Mouse (Mus musculus) frontal cortex, adult 2 months (tissue): ENCODE measurements around the gene Galnt10. TPM values are rescaled to one million over a fixed set of nuclear protein-coding genes. Genes with fewer than 3 reads are reported as not detected.

Experiments
- DNase-seq, 2 experiments: peaks; one replicate each; pipeline ENCODE4 v3.0.0; 2022; ENCODE audit warnings: low spot score in 1 of 2; ENCODE audit errors: extremely low spot score in 1 of 2
- polyA plus RNA-seq: library from polyadenylated mRNA; depleted of rRNA; stranded (reverse); fragments of >200 nt; gene quantifications from 2 replicates; pipeline ENCODE4 v1.2.3, GENCODE M21; 2012; rRNA removed

Gene Galnt10
- 8.6 and 9.7 TPM in 2 replicates for polyA plus RNA-seq

GRCm38 (mm10) chr11:57645018-57645559 is at the start of gene Galnt10:
Gene Galnt10 (plus strand): TSS chr11:57645442.
- DNase-seq, result peak; percentile 49 to 87

- DNase-seq, result no peak
These were observed 49.3 kb upstream of the Galnt10 start for GRCm38 (mm10) chr11:57595899-57596298.

- DNase-seq, result peak; percentile 49 to 82
These were observed 47.1 kb upstream of the Galnt10 start for GRCm38 (mm10) chr11:57598161-57598560.

- no peak for DNase-seq
These were observed 45.9 kb upstream of the Galnt10 start for GRCm38 (mm10) chr11:57599304-57599703.

GRCm38 (mm10) chr11:57600113-57600512 is 45.1 kb upstream of the Galnt10 start:
- no peak for DNase-seq

- peak; percentile 49 to 65 for DNase-seq
These were observed 44.6 kb upstream of the Galnt10 start for GRCm38 (mm10) chr11:57600621-57601121.

- DNase-seq, result no peak
These were observed 43.3 kb upstream of the Galnt10 start for GRCm38 (mm10) chr11:57601806-57602455.

- DNase-seq, result no peak
These were observed 40.2 kb upstream of the Galnt10 start for GRCm38 (mm10) chr11:57605086-57605485.

GRCm38 (mm10) chr11:57605660-57606059 is 39.6 kb upstream of the Galnt10 start:
- DNase-seq, result no peak

- no peak for DNase-seq
These were observed 30.7 kb upstream of the Galnt10 start for GRCm38 (mm10) chr11:57614502-57614901.

- no peak for DNase-seq
These were observed 30.0 kb upstream of the Galnt10 start for GRCm38 (mm10) chr11:57615286-57615685.

- no peak for DNase-seq
These were observed 29.4 kb upstream of the Galnt10 start for GRCm38 (mm10) chr11:57615871-57616270.

GRCm38 (mm10) chr11:57617526-57618264 is 27.5 kb upstream of the Galnt10 start:
- peak in 1 of 2 experiments; percentile 59 for DNase-seq

GRCm38 (mm10) chr11:57621472-57621871 is 23.8 kb upstream of the Galnt10 start:
- no peak for DNase-seq

- DNase-seq, result no peak
These were observed 23.4 kb upstream of the Galnt10 start for GRCm38 (mm10) chr11:57621876-57622275.

- no peak for DNase-seq
These were observed 20.8 kb upstream of the Galnt10 start for GRCm38 (mm10) chr11:57624490-57624893.

GRCm38 (mm10) chr11:57625465-57625864 is 19.8 kb upstream of the Galnt10 start:
- no peak for DNase-seq

- DNase-seq, result peak in 1 of 2 experiments; percentile 20
These were observed 18.0 kb upstream of the Galnt10 start for GRCm38 (mm10) chr11:57627086-57627735.

- DNase-seq, result no peak
These were observed 13.3 kb upstream of the Galnt10 start for GRCm38 (mm10) chr11:57631805-57632485.

- no peak for DNase-seq
These were observed 12.2 kb upstream of the Galnt10 start for GRCm38 (mm10) chr11:57633006-57633405.
